Mouse (Mus musculus): Measurements from ENCODE around the gene Tymp. TPM values are rescaled to one million over a fixed set of nuclear protein-coding genes. Genes with fewer than 3 reads are reported as not detected.

Tymp gene
- polyA plus RNA-seq, 1 experiment from 2014 or later, result 1.2 TPM

DNA sequence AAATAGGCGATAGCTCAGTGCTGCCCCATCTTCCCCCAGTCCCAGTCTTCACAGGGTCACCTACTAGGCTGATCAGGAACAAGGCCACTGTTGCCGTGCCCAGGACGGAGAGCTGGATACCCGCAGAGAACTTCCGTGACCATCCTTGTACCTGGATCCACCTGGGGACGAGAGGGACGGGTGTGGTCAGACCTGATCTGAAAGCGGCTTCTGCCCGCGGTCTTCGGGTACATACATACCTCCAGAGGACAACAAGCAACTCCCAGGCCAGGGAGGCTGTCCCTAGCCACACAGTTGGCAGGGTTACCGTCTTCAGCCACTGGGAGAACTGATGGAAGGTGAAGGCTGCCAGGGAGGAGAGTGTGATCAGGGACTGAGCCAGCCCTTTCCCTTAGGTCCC is 24.0 kb downstream of the Tymp start:
- WGBS, result 95% methylated on average over 12 of the region's 12 CpGs
- no peaks in the 10 kb centered on the region for H3K9me3 ChIP-seq (ENCODE audit: control insufficient read depth, low read length)
- H3K4me2 ChIP-seq (ENCODE audit: low read length), result no peak overlapping the region

DNA sequence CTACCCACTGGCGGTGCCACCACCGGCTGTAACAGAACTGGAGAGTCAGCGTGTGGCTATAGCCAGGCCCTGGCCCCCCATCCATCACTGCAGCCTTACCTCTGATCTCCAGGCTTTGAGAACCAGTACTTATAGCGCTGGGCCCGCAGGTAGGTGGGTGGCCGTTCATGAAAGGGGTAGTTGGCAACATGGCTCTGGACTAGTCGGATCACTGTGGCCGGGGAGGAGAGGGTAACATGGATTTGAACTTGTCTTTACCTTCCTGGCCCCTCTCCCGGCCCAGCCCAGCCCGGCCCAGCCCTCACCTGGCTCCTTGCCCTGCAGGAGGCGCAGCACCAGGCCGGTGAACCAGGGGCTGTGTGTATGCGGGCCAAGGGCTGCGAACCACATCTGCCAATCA is 24.8 kb downstream of the Tymp start:
- Histone ChIP-seq H3K27me3 (replicated peaks; ENCODE audit: control insufficient read depth, insufficient read depth, low read length) (no peaks in the 10 kb centered on the region), H3K4me2 (ENCODE audit: low read length) (no peak overlapping the region), H3K9me3 (ENCODE audit: control insufficient read depth, low read length) (no peaks in the 10 kb centered on the region), H3K36me3 (ENCODE audit: control insufficient read depth, insufficient read depth, low read length) (peaks cover 42% of the 10 kb centered on the region), H3K27ac (ENCODE audit: low read depth) (no peak overlapping the region), H3K9ac (ENCODE audit: low read length) (no peak overlapping the region), H3K4me3 (ENCODE audit: low read depth, low read length) (no peak overlapping the region), H3K4me1 (replicated peaks; ENCODE audit: control insufficient read depth, insufficient read depth, low read length) (peaks cover 10% of the 10 kb centered on the region)
- DNase-seq (ENCODE audit: low spot score) (no peak), ATAC-seq (replicated peaks; ENCODE audit: low FRiP score, low TSS enrichment, low read depth) (no peak)
- 94% methylated on average over 14 of the region's 14 CpGs for WGBS

More for the DNA sequence above, 24.0 kb downstream of the Tymp start:
- no peak overlapping the region for H3K9ac ChIP-seq (ENCODE audit: low read length)
- ATAC-seq (replicated peaks; ENCODE audit: low FRiP score, low TSS enrichment, low read depth) (no peak), DNase-seq (ENCODE audit: low spot score) (no peak)
- H3K4me3 ChIP-seq (ENCODE audit: low read depth, low read length), result no peak overlapping the region
- no peak overlapping the region for H3K27ac ChIP-seq (ENCODE audit: low read depth)
- H3K36me3 ChIP-seq (ENCODE audit: control insufficient read depth, insufficient read depth, low read length), result peaks cover 42% of the 10 kb centered on the region
- peaks cover 14% of the 10 kb centered on the region for H3K4me1 ChIP-seq (replicated peaks; ENCODE audit: control insufficient read depth, insufficient read depth, low read length)
- H3K27me3 ChIP-seq (replicated peaks; ENCODE audit: control insufficient read depth, insufficient read depth, low read length), result no peaks in the 10 kb centered on the region

DNA sequence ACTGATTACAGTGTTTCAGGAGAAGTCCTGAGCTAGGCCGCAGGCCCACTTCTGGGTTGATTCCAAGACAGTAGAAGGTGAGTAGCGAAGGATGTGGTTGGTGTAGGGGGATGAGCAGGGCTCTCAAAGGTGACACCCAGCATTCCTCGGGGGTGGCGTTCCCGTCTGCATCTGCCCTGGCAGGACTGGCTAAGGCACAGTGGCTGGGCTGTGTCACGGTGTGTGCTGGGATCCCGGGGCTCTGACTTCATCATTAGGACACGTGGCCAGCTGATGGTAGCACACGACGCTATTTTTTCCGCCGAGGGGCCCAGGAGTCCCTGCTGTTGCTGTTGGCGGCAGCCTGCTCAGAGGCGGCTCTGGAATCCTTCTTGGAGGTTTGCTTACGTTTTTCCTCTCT is 25.5 kb downstream of the Tymp start:
- ATAC-seq (replicated peaks; ENCODE audit: low FRiP score, low TSS enrichment, low read depth) (no peak), DNase-seq (ENCODE audit: low spot score) (no peak)
- Histone ChIP-seq H3K27me3 (replicated peaks; ENCODE audit: control insufficient read depth, insufficient read depth, low read length) (no peaks in the 10 kb centered on the region), H3K9ac (ENCODE audit: low read length) (no peak overlapping the region), H3K4me2 (ENCODE audit: low read length) (no peak overlapping the region), H3K4me1 (replicated peaks; ENCODE audit: control insufficient read depth, insufficient read depth, low read length) (peaks cover 7% of the 10 kb centered on the region), H3K4me3 (ENCODE audit: low read depth, low read length) (no peak overlapping the region), H3K27ac (ENCODE audit: low read depth) (no peak overlapping the region), H3K36me3 (ENCODE audit: control insufficient read depth, insufficient read depth, low read length) (peaks cover 42% of the 10 kb centered on the region), H3K9me3 (ENCODE audit: control insufficient read depth, low read length) (no peaks in the 10 kb centered on the region)
- WGBS, result 81% methylated on average over 15 of the region's 15 CpGs

DNA sequence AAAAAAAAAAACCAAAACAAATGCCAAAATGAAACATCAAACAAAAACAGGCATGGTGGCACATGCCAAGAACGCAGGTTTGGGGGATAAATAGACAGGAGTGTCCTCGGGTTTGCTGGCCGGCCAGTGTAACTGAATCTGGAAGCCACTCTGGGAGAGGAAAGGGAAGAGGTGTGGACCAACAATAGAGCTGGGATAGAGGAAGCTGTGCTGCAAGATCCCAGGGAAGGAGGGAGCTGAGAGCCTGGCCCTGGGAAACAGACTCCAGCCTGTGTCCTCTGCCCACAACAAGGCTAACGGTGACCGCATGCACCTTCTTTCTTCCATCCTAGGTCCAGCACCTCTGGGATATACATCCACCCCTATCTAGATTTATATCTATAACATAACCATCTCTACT is 26.4 kb downstream of the Tymp start:
- 87% methylated on average over 5 of the region's 5 CpGs for WGBS
- H3K4me3 ChIP-seq (ENCODE audit: low read depth, low read length), result no peak overlapping the region

DNA sequence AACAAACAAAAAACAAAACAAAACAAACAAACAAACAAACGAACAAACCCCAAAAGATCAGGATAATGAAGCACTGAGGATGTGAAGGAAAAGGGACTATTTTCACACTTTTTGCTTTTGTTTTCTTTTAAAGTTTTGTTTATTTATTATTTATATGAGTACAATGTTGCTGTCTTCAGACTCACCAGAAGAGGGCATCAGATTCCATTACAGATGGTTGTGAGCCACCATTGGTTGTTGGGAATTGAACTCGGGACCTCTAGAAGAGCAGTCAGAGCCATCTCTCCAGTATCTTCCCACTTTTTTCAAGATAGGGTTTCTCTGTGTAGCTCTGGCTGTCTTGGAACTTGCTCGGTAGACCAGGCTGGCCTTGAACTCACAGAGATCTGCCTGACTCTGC is 33.5 kb downstream of the Tymp start:
- WGBS, result 88% methylated on average over 3 of the region's 3 CpGs

More for the DNA sequence above, 26.4 kb downstream of the Tymp start:
- no peak overlapping the region for H3K4me2 ChIP-seq (ENCODE audit: low read length)
- H3K27ac ChIP-seq (ENCODE audit: low read depth), result no peak overlapping the region
- peaks cover 42% of the 10 kb centered on the region for H3K36me3 ChIP-seq (ENCODE audit: control insufficient read depth, insufficient read depth, low read length)
- no peak overlapping the region for H3K9ac ChIP-seq (ENCODE audit: low read length)
- no peaks in the 10 kb centered on the region for H3K9me3 ChIP-seq (ENCODE audit: control insufficient read depth, low read length)
- DNase-seq (ENCODE audit: low spot score), result no peak
- H3K4me1 ChIP-seq (replicated peaks; ENCODE audit: control insufficient read depth, insufficient read depth, low read length), result peaks cover 7% of the 10 kb centered on the region
- ATAC-seq (replicated peaks; ENCODE audit: low FRiP score, low TSS enrichment, low read depth), result no peak
- H3K27me3 ChIP-seq (replicated peaks; ENCODE audit: control insufficient read depth, insufficient read depth, low read length), result no peaks in the 10 kb centered on the region

DNA sequence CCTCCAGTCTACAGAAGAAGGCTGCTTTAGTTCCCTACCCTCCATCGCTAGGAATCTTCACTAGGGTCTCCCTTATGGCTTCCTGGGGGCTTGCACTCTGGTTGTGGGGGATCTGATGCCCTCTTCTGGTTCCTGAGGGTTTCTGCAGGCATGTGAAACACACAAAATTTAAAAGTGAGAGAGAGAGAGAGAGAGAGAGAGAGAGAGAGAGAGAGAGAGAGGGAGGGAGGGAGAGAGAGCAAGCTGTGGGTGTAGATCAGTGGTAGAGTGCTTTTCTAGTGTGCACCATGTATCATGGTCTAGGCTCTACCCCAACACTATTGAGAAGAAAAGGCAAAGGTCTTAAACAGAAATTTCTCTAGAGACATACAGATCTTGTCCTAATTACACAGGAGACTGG is 35.2 kb downstream of the Tymp start:
- Histone ChIP-seq H3K27me3 (replicated peaks; ENCODE audit: control insufficient read depth, insufficient read depth, low read length) (no peaks in the 10 kb centered on the region), H3K9me3 (ENCODE audit: control insufficient read depth, low read length) (no peaks in the 10 kb centered on the region), H3K9ac (ENCODE audit: low read length) (no peak overlapping the region), H3K36me3 (ENCODE audit: control insufficient read depth, insufficient read depth, low read length) (no peaks in the 10 kb centered on the region), H3K27ac (ENCODE audit: low read depth) (no peak overlapping the region), H3K4me1 (replicated peaks; ENCODE audit: control insufficient read depth, insufficient read depth, low read length) (no peaks in the 10 kb centered on the region), H3K4me3 (ENCODE audit: low read depth, low read length) (no peak overlapping the region), H3K4me2 (ENCODE audit: low read length) (no peak overlapping the region)
- ATAC-seq (replicated peaks; ENCODE audit: low FRiP score, low TSS enrichment, low read depth) (no peak), DNase-seq (ENCODE audit: low spot score) (no peak)
- WGBS, result 50% methylated on average over 1 of the region's 1 CpGs

More for the DNA sequence above, 33.5 kb downstream of the Tymp start:
- H3K27ac ChIP-seq (ENCODE audit: low read depth), result no peak overlapping the region
- H3K36me3 ChIP-seq (ENCODE audit: control insufficient read depth, insufficient read depth, low read length), result no peaks in the 10 kb centered on the region
- no peaks in the 10 kb centered on the region for H3K27me3 ChIP-seq (replicated peaks; ENCODE audit: control insufficient read depth, insufficient read depth, low read length)
- no peaks in the 10 kb centered on the region for H3K4me1 ChIP-seq (replicated peaks; ENCODE audit: control insufficient read depth, insufficient read depth, low read length)
- no peaks in the 10 kb centered on the region for H3K9me3 ChIP-seq (ENCODE audit: control insufficient read depth, low read length)
- no peak overlapping the region for H3K9ac ChIP-seq (ENCODE audit: low read length)
- DNase-seq (ENCODE audit: low spot score) (no peak), ATAC-seq (replicated peaks; ENCODE audit: low FRiP score, low TSS enrichment, low read depth) (no peak)
- H3K4me2 ChIP-seq (ENCODE audit: low read length), result no peak overlapping the region
- no peak overlapping the region for H3K4me3 ChIP-seq (ENCODE audit: low read depth, low read length)

GRCm38 (mm10) chr15:89340136-89340535 is 36.7 kb downstream of the Tymp start:
- Histone ChIP-seq H3K9me3 (ENCODE audit: control insufficient read depth, low read length) (no peaks in the 10 kb centered on the region), H3K36me3 (ENCODE audit: control insufficient read depth, insufficient read depth, low read length) (no peaks in the 10 kb centered on the region), H3K4me1 (replicated peaks; ENCODE audit: control insufficient read depth, insufficient read depth, low read length) (no peaks in the 10 kb centered on the region), H3K9ac (ENCODE audit: low read length) (no peak overlapping the region), H3K4me2 (ENCODE audit: low read length) (no peak overlapping the region), H3K27ac (ENCODE audit: low read depth) (no peak overlapping the region), H3K27me3 (replicated peaks; ENCODE audit: control insufficient read depth, insufficient read depth, low read length) (no peaks in the 10 kb centered on the region), H3K4me3 (ENCODE audit: low read depth, low read length) (no peak overlapping the region)
- DNase-seq (ENCODE audit: low spot score) (no peak), ATAC-seq (replicated peaks; ENCODE audit: low FRiP score, low TSS enrichment, low read depth) (no peak)
- WGBS, result 78% methylated on average over 3 of the region's 3 CpGs

- no peak overlapping the region for H3K9ac ChIP-seq (ENCODE audit: low read length)
- no peak overlapping the region for H3K4me2 ChIP-seq (ENCODE audit: low read length)
- H3K36me3 ChIP-seq (ENCODE audit: control insufficient read depth, insufficient read depth, low read length), result no peaks in the 10 kb centered on the region
- H3K4me1 ChIP-seq (replicated peaks; ENCODE audit: control insufficient read depth, insufficient read depth, low read length), result no peaks in the 10 kb centered on the region
- WGBS, result 85% methylated on average over 2 of the region's 2 CpGs
- no peak overlapping the region for H3K27ac ChIP-seq (ENCODE audit: low read depth)
- no peaks in the 10 kb centered on the region for H3K9me3 ChIP-seq (ENCODE audit: control insufficient read depth, low read length)
- ATAC-seq (replicated peaks; ENCODE audit: low FRiP score, low TSS enrichment, low read depth) (no peak), DNase-seq (ENCODE audit: low spot score) (no peak)
- no peak overlapping the region for H3K4me3 ChIP-seq (ENCODE audit: low read depth, low read length)
- no peaks in the 10 kb centered on the region for H3K27me3 ChIP-seq (replicated peaks; ENCODE audit: control insufficient read depth, insufficient read depth, low read length)
These were observed 37.1 kb downstream of the Tymp start for GRCm38 (mm10) chr15:89339696-89340095.

DNA sequence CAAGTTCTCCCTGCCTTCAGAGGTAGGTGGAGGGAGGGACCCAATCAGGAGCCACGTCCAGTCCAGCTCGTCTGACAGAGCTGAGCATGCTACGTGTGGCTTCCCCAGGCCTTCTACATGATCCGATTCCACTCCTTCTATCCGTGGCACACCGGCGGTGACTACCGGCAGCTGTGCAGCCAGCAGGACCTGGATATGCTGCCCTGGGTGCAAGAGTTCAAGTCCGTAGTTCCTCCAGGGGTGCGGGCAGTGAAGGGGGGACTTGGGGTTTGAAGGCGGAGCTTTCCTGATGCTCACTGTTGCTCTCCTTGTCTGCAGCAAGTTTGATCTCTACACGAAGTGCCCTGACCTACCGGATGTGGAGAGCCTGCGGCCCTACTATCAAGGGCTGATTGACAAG is 40.4 kb downstream of the Tymp start:
- H3K27ac ChIP-seq (ENCODE audit: low read depth), result no peak overlapping the region
- DNase-seq (ENCODE audit: low spot score), result no peak
- WGBS, result 79% methylated on average over 14 of the region's 14 CpGs
- H3K27me3 ChIP-seq (replicated peaks; ENCODE audit: control insufficient read depth, insufficient read depth, low read length), result no peaks in the 10 kb centered on the region
- no peak overlapping the region for H3K4me2 ChIP-seq (ENCODE audit: low read length)
- H3K4me1 ChIP-seq (replicated peaks; ENCODE audit: control insufficient read depth, insufficient read depth, low read length), result no peaks in the 10 kb centered on the region
- H3K36me3 ChIP-seq (ENCODE audit: control insufficient read depth, insufficient read depth, low read length), result no peaks in the 10 kb centered on the region
- H3K9me3 ChIP-seq (ENCODE audit: control insufficient read depth, low read length), result no peaks in the 10 kb centered on the region
- no peak overlapping the region for H3K9ac ChIP-seq (ENCODE audit: low read length)
- ATAC-seq (replicated peaks; ENCODE audit: low FRiP score, low TSS enrichment, low read depth), result no peak
- no peak overlapping the region for H3K4me3 ChIP-seq (ENCODE audit: low read depth, low read length)

Data from intestine, embryonic 14.5 days (tissue).